Mouse (Mus musculus): ENCODE data around the gene Runx1.
A peak's percentile ranks its signal among the peaks of the same experiment; 100 is the strongest.

Runx1 gene

DNA sequence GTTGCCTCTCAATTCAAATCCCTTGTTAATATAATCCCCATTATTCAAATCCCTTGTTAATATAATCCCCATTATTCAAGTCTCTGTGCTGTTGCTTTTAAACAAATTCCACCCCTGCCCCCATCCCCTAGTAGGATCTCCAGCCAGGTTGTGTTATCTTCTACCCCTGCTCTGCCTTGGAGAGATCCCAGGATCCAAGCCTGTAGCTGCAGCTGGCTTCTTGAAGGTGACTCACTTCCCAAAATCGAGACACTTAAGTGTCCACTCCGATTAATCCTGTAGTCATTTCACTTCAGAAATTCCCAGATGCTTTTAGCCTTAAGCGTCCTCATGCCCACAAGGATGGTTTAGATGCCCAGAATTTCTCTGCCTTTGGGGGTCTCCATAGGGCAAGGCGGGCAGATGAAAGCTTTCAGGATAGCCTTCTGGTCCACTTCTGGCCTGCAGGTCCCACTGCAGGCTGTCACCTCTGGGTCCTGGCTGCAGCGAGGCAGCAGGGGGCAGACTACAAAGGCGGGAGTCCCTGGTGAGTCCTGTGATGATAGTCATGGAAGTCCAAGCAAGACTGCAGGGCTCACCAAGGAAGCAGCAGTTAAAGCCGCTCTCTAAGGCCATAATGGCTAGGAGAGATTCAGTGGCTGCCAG, 1.8 kb upstream of the Runx1 start:
- peak; percentile 57 to 72 for DNase-seq (ENCODE audit: inconsistent age in 2 of 2, low spot score in 1 of 2)

DNA sequence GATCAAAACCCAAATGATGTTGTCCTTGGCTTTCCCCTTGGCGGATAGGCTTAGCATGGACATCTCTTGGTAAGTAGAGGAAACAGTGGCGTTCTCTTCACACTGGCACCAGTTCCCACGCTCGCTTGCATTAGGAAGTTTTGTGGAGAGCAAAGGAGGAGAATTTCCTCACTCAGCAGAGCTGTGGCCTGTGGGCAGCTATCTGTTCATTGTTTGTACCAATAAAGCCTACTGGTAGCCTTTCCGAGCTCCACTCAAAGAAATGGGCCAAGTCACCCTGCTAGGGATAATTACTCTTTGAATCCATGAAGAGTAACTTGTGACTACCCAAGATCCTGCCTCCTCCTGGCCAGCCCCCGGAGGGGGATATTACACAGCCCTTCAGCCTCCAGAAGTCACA, 734 bp upstream of the Runx1 start:
- DNase-seq (ENCODE audit: inconsistent age in 2 of 2, low spot score in 1 of 2) = no peak

DNA sequence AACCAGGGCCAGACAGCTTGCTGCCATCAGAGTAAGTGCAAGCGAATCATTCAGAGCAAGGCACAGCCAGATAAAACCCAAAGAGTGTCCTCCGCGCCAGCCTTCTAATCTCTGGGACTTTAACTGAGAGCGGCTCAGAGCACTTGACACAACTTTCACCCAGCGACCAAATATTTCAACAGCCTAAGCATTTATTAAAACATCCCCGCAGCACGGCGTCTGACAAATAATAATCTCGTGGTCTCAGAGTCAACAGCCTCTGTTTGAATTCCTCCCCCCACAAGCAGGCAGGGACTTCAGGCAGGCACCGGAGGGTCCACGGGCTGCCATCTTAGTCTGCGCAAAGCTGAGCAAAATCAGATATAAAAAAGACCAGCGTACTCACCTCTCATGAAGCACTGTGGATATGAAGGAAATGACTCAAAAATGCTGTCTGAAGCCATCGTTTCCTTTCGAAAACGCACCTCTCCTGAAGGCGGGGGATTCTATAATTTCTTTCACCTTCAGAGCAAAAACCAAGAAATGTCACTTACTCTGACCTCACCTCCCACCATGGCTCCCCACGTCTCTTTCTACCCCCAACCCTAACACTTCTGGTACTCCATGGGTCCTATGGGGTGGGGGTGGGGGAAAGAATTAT, 625 bp downstream of the Runx1 start:
- no peak for DNase-seq (ENCODE audit: inconsistent age in 2 of 2, low spot score in 1 of 2)

DNA sequence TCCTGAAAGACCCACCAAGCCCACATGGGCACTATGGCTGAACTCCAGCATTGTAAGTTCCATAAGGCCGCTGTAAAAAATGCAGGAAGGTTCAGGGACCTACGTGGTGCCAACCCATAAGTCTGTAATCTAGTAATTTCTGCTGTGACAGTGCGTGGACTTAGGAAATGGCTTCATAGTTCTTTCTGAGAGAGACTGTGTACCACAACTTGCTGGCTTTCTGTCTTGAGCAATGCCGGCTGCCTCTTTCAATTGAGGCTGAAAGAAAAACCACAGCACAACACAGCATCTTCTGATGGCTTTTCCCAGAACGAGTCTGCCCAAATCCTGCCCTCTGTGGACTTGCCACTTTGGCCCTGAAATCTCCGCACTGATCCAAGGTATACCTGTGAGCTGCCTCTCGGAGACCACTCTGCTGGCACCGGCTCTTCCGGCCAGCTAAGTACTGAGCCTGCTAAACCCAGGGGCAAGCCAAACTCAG, 1.2 kb downstream of the Runx1 start:
- no peak for DNase-seq (ENCODE audit: inconsistent age in 2 of 2, low spot score in 1 of 2)

DNA sequence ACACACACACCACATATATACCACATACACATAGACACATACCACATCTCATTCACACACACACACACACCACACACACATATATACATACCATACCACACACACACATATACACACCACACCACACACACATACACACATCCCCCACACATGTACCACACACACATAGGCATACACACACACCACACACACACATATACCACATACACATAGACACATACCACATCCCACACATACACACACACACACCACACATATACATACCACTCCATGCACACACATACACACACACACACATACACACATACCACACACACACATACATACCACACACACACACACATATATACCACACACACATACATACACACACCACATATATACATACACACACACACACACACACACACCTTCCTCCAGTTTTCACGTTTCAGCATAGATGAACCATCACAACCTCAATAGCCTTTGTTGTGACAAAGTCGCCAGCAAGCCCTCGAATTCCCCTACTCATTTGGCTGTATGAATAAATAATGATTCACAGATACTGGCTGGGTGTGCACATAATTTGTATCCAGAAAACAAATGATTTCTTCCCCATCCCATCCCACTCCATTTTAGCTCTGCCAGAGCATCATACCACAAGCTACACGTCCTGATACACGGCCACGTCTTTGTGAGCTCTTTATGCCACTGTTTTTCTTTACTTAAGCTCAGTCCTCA, 1.8 kb downstream of the Runx1 start:
- DNase-seq (ENCODE audit: inconsistent age in 2 of 2, low spot score in 1 of 2) = no peak

DNA sequence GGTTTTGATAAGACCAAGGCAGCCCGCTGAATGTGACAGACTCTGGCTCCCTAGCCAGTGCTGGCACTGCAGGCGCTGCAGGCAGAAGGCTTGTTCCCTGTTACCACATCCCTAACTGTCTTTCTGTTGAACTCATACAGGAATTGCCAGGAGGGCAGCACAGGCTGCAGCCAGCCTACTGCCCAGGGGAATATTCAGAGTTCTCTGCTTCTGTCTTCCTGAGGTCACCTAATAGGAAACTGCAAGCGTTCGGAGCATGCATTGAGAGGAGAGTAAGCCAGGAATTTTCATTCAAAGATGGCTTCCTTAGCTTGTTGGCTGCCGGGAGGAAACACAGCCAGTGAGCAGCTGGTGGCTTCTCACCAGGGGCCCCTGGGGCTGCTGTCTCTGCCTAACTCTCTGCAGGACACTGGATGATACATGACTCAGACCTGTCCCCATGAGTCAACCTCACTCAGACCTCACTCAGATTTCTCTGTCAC, 2.5 kb downstream of the Runx1 start:
- DNase-seq (ENCODE audit: inconsistent age in 2 of 2, low spot score in 1 of 2) = peak; percentile 44 to 49

DNA sequence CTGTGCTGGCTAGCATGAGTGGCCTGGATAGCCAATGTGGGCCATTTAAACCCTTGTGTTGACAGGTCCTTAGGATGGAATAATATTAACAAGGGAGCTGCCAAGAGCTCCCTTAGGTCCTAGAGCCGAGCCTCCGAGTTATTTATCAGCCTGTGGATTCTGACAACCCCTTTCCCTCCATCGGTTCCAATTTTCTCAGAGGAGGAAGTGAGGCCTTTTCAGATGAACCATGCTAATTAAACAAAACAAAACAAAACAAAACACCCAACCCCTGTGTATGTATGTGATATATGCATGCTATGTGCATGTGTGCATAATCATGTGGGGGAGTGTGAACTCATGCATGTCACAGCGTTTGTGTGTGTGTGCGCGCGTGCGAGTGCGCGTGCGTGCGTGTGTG, 3.3 kb downstream of the Runx1 start:
- no peak for DNase-seq (ENCODE audit: inconsistent age in 2 of 2, low spot score in 1 of 2)

DNA sequence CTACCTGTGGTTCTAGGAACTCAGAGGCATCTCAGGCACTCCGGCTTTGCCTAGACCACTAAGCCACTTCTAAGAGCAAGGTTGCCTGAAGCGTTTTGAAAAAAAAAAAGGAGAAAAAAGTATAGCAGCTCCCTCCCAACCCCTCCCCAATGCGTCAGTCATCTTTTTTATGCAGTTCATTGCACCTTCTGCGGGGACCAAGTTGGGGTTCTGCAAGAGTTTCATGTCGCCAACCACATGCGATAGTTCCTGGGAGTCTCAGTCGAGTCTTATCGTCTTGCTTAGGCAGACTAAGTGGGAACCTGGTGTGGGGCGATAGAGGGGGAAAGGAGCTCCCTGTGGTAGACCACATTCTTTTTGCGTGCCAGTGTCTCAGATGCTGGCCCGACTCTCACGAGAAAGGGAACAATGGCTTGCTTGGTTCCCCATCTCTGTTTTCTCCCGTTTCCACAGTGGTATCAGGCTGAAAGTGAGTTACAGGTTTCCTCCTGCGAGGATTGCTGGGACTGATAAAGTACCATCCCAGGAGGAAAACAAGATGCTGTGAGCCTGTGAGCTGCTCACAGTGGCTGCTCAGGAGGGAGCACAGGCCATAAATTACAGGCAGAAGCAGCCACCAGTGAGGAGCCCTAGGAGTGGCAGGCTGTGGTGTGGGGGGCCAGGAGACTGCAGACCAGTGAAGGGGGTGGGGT, 3.9 kb downstream of the Runx1 start:
- DNase-seq (ENCODE audit: inconsistent age in 2 of 2, low spot score in 1 of 2) = no peak

DNA sequence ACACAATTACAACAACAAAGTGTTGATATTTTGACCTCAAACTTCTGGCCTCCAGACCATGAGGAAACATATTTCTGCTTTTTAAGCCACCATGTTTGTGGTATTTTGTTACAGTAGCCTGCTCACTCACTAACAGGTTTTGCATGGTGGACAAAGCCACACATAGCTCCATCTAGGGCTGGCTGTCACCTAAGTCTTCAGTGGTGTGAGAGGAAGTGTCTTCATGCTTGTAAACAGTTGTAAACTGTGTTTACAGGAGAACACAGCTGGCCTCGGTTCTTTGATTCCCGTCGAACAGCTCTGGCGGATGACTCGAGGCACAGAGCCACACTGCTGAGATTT, 4.4 kb downstream of the Runx1 start:
- DNase-seq (ENCODE audit: inconsistent age in 2 of 2, low spot score in 1 of 2) = no peak

DNA sequence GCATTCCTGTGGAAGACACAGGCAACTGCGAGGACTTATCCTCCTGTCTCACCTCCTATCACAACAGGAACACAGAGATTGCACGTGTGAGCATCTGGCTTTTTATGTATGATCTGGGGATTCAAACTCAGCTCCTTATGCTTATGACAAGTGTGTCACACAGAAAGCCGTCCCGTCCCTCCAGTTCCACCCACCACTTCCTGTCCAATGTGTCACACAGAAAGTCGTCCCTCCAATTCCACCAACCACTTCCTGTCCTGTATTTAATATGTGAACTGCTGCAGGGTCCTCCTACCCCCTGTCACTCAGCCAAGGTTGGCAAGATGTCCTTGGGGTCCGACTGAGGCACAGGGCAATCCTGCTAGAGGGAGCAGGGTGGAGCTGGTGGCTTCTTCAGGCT, 5.5 kb downstream of the Runx1 start:
- DNase-seq (ENCODE audit: inconsistent age in 2 of 2, low spot score in 1 of 2) = no peak

DNA sequence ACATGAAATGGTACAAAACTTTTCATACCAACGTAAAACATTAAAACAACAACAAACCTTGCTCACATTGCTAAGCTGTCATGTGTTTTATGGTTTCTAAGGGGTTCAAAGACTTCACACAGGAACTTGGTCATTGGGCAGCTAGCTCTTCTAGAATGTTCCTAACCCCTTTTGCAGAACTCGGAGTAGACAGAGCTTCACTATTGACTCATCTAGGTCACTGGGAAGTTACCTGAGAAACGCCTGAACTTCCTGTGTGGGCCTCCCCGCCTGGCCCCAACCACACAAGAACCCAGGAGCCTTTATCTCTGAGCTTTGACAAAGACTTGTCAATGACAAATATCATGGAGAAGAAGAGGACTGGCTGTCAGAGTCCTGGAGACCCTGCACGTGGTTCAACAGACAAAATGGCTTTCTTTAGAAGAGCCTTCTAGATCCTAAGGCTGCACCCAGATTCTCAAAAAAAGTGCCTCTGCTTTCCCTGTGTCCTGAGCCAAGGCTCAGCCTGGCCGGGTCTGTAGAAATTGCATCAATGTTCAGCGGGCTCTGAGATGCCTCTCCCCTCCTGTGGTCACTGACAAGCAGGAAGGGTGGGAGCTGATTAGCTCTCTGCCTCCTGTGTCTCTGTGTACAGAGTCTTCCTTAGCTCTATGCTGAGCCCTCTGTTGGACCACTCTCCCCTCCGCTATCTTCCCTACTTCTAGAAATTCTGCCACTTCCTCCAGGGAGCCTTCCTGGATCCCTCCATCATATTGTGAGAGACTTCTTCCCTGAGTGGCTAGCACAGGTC, 7.3 kb downstream of the Runx1 start:
- DNase-seq (ENCODE audit: inconsistent age in 2 of 2, low spot score in 1 of 2) = no peak

DNA sequence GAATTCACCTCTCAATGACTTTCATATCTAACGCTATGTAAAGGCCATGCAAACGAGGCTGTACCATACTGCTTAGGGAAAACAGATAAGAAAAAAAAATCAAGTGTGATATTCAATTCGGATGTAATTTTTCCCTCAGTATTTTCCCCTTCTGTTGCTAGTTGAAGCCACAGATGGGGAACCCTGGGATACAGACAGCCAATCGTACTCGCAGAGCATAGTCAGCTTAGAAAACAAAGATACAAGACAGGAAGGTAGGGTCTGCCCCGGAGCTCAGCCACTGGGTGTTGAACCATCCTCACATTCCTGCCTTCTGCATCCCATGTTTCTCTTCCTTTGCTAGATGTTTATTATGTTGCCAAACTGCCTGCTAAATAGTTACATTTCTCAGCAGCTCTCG, 9.9 kb downstream of the Runx1 start:
- DNase-seq (ENCODE audit: inconsistent age in 2 of 2, low spot score in 1 of 2) = no peak

DNA sequence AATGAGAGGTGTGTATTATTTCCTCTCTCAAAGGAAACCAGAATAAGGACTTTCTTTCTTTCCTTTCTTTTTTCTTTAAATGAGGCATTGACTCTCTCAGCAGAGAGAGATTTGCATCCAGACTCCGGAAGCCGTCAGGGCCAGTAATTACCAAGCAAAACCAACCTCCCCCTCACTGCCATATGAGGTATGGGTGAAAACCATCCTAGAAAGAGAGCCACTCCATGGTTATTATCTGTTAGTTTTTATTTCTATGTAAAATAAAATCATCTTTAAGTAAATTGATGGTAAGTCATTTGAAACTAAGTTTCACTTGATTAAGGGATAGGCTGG, 10.8 kb downstream of the Runx1 start:
- DNase-seq (ENCODE audit: inconsistent age in 2 of 2, low spot score in 1 of 2) = no peak

DNA sequence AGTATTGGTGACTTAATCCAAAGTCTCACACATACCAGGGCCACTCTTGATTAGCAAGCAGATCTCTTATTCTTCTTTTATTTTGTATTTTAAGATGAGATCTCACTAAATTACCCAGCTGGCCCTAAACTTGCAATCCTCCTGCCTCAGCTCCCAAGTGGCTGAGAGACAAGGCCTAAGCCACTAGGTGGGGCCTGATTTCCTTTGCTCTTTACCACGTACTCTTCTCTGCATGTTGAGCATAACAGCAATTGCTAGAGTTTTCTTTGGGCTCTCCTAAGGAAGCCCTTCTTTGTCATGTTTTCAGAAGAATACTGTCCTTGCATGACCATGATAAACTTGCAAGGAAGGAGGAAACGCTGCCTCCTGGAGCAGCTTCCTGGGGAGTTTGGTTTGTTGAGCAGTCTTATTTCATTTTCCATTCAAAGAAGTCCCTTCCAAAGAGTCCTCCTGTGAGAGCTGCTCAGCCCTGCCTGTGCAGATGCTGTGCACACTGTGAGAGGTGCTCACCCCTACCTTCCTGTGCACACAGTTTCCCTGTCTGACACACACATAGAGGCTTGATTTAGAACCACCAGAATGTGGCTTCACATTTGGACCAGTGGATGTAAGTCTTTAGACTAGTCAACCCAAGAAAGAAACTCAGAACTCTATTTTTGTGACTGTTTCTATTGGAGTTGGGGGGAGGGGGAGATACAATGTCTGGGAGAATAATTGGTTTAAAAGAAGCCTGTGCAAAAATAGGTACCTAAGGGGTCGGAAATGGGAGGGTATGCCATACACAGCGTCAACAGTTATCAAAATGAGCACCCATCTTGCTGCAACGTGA, 11.4 kb downstream of the Runx1 start:
- no peak for DNase-seq (ENCODE audit: inconsistent age in 2 of 2, low spot score in 1 of 2)

DNA sequence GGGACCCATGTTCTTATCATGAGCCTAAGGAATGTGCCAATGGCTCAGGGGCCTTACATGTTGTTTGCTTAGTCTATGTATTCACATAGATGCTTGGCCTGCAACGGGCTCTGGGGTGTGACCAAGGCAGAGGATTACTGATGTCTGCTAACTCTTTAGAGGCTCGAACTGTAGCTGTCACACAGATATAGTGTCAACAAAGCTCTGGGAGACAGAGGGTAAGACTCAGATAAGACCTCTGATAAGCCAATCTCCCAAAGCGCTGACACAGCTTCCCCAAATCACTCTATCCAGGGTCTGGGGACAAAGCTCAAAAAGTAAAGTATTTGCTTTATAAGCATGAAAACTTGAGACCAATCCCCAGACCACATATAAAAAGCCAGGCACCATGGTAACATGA, 13.5 kb downstream of the Runx1 start:
- no peak for DNase-seq (ENCODE audit: inconsistent age in 2 of 2, low spot score in 1 of 2)

DNA sequence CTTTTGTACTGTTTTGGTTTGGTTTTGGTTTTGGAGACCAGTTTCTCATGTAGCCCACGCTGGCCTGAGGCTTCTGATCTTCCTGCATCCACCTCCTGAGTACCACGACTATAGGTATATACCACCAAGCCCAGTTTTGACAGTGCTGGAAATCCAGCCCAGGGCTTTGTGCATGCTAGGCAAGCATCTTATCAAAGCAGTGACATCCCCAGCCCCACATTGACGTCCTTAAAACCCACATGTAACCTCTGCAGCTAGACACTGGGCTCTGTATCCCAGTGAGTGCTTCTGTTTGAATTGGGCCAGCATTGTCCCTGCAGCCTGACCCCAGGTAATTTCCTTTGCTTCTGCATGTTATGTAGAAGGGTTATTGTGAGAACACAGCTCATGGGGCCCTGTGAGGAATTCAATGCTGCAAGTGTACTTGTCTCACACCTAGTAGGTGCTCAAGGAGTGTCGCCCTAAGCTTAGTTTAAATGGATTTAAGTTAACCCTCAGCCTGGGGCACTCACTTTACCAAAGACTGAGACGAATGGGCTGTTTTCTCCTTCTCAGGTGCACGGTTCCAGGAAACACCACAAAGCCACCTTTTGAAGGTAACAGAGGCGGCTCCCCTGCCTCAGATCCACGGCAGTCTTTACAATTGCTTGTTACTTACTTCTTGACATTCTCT, 15.2 kb downstream of the Runx1 start:
- no peak for DNase-seq (ENCODE audit: inconsistent age in 2 of 2, low spot score in 1 of 2)

DNA sequence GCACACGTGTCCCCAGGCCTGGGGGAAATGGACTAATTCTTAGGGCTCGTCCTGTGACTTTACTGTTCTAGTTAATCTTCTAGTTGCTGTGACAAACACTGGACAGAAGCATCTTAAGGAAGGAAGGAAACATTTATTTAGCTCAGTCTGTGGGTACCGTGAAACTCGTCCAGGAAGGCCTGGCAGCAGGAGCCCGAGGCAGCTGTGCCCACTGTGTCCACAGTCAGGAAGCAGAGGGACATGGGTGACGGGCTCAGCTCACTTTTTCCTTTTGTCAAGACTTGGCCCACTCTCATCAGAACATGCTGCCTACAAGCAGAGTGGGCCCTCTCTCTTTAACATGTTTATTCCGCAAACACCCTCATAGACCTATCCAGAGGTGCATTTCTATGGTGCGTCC, 18.2 kb downstream of the Runx1 start:
- no peak for DNase-seq (ENCODE audit: inconsistent age in 2 of 2, low spot score in 1 of 2)

DNA sequence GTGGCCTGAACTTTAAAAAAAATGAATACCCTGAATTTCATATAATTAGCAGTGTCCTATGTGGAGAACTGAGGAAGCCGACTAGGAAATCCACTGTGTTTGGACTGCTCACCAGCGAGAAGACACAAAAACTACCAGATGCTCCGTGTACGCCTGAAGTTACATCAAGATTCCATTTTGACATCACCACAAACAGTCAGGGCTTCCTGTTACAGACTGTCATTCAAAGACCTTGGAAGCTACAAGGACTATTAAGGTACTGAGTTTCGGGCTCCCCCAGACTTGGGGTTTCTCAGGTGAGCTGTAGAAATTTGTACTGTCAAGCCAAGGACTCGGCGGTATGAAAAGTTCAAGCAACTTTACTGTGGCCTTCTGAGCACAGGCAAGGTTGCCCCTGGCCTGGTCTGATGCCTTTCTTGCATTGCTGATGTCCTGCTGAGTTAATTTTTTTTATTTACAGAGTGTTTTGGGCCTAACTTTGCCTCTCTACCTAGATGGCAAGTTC, 22.8 kb downstream of the Runx1 start:
- no peak for DNase-seq (ENCODE audit: inconsistent age in 2 of 2, low spot score in 1 of 2)

DNA sequence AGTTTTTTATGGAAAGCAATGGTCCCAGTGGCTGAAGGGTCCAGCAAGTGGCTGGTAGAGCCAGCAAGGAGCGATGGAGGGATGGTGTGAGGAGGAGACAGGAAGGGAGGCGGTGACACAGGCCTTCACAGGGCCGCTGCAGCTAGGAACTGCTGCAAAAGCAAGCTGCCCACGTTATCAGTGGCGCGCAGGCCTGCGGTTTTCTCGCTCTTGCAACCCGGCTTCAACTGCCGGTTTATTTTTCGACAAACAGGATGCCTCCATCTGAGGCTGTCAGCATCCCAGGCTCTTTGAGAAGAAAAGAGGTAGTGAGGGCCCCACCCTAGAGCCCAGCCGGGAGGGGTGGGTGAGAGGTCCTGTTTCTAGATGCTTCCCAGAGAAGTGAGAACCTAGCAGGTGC, 24.4 kb downstream of the Runx1 start:
- peak in 1 of 2 experiments; percentile 28 for DNase-seq (ENCODE audit: inconsistent age in 2 of 2, low spot score in 1 of 2)
